Mouse (Mus musculus) liver (tissue): ENCODE data around the gene Trpm3.

Source experiments
- DNase-seq: peaks from one replicate; pipeline ENCODE4 v3.0.0-alpha.2; 2020; ENCODE audit warnings: mixed read lengths

The Trpm3 gene

GRCm38 (mm10) chr19:22308081-22308480, 169.2 kb downstream of the Trpm3 start:
- DNase-seq, result no peak

- no peak for DNase-seq
These were observed 178.5 kb downstream of the Trpm3 start for GRCm38 (mm10) chr19:22317306-22317705.

GRCm38 (mm10) chr19:22326813-22327212, 188.0 kb downstream of the Trpm3 start:
- DNase-seq, result no peak

GRCm38 (mm10) chr19:22327226-22327625, 188.4 kb downstream of the Trpm3 start:
- DNase-seq, result no peak

- no peak for DNase-seq
These were observed 197.4 kb downstream of the Trpm3 start for GRCm38 (mm10) chr19:22336278-22336677.

GRCm38 (mm10) chr19:22337468-22337867, 198.6 kb downstream of the Trpm3 start:
- peak; percentile 5 for DNase-seq

- no peak for DNase-seq
These were observed 200.1 kb downstream of the Trpm3 start for GRCm38 (mm10) chr19:22338927-22339326.

- no peak for DNase-seq
These were observed 215.2 kb downstream of the Trpm3 start for GRCm38 (mm10) chr19:22354037-22354541.

GRCm38 (mm10) chr19:22386890-22387289, 248.0 kb downstream of the Trpm3 start:
- DNase-seq, result no peak

- DNase-seq, result no peak
These were observed 255.9 kb downstream of the Trpm3 start for GRCm38 (mm10) chr19:22394700-22395099.

- no peak for DNase-seq
These were observed 265.2 kb downstream of the Trpm3 start for GRCm38 (mm10) chr19:22404049-22404448.

GRCm38 (mm10) chr19:22418239-22418638, 279.4 kb downstream of the Trpm3 start:
- DNase-seq, result no peak

GRCm38 (mm10) chr19:22437207-22437606, 298.4 kb downstream of the Trpm3 start:
- no peak for DNase-seq

GRCm38 (mm10) chr19:22447418-22448339, 308.8 kb downstream of the Trpm3 start:
- DNase-seq, result no peak

GRCm38 (mm10) chr19:22448340-22449288, 309.8 kb downstream of the Trpm3 start:
- no peak for DNase-seq

- no peak for DNase-seq
These were observed 312.4 kb downstream of the Trpm3 start for GRCm38 (mm10) chr19:22451290-22451689.

GRCm38 (mm10) chr19:22456935-22457334, 318.1 kb downstream of the Trpm3 start:
- no peak for DNase-seq

GRCm38 (mm10) chr19:22462043-22462442, 323.2 kb downstream of the Trpm3 start:
- no peak for DNase-seq

GRCm38 (mm10) chr19:22463506-22463905, 324.7 kb downstream of the Trpm3 start:
- DNase-seq, result no peak

- no peak for DNase-seq
These were observed 330.8 kb downstream of the Trpm3 start for GRCm38 (mm10) chr19:22469608-22470007.

- no peak for DNase-seq
These were observed 334.3 kb downstream of the Trpm3 start for GRCm38 (mm10) chr19:22473030-22473712.

- DNase-seq, result no peak
These were observed 339.6 kb downstream of the Trpm3 start for GRCm38 (mm10) chr19:22478295-22478989.
